Mouse (Mus musculus): ENCODE measurements around the gene Mfsd12.

DNA sequence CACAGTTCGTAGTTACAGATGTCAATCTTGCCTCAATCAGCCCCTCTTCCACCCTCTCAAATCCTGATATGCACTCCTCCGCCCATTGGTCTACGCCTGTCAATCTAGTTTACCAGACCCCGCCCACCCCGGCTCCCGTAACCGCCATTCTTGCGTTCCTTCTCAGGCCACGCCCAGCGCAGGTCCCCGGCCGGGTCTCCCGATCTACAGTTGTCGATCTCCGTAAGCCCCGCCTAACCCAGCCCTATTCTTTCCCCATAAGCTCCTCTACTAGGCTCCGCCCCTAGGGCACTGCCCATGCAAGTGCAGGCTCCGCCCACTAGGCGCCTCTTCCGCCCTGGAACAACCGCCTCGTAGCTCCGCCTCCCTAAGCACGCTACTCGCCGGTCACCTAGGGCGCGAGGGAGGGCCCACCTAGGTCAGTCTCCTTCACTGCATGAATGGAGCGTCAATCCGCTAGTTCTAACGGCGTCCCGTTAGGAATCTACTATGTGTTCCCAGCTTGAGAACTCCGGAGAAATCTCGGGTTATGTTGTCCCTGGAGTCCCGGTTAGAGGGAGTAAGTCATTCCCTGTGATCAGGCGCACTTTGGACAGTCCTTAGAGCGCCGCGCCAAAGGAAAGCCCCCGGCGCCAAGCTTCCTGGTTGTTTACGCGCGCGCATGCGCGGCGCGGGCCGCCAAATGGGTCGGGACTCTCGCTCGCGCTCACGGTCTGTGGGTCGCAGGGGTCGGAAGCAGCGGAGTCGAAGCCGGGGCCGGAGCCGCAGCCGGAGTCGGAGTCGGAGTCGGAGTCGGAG is 36.5 kb upstream of the Mfsd12 start, which contains the start of gene Cactin:
- TF ChIP-seq POLR2AphosphoS2 (IDR thresholded peaks at IDR 0.05; ENCODE audit: low read length) (no peak), HCFC1 (IDR thresholded peaks at IDR 0.05; ENCODE audit: low read depth, low read length) (peak; percentile 97), ZMIZ1 (IDR thresholded peaks at IDR 0.05; ENCODE audit: low read depth, low read length) (no peak), CHD1 (IDR thresholded peaks at IDR 0.05; ENCODE audit: low read depth, low read length) (no peak)

Data from MEL (cell line).